Mouse (Mus musculus): ENCODE data around the gene Fmo5. TPM values are rescaled to one million over a fixed set of nuclear protein-coding genes. Genes with fewer than 3 reads are reported as not detected.

Gene Fmo5
- 62.8 and 68.2 TPM in 2 replicates for polyA plus RNA-seq (2012; rRNA removed)

GRCm38 (mm10) chr3:97628391-97629001, at the start of gene Fmo5:
Gene Fmo5, plus strand, starts transcription at chr3:97628804.

GRCm38 (mm10) chr3:97609845-97610410, 18.7 kb upstream of the Fmo5 start, which contains the start of gene Chd1l:
Gene Chd1l, minus strand, starts transcription at chr3:97610203.

DNA sequence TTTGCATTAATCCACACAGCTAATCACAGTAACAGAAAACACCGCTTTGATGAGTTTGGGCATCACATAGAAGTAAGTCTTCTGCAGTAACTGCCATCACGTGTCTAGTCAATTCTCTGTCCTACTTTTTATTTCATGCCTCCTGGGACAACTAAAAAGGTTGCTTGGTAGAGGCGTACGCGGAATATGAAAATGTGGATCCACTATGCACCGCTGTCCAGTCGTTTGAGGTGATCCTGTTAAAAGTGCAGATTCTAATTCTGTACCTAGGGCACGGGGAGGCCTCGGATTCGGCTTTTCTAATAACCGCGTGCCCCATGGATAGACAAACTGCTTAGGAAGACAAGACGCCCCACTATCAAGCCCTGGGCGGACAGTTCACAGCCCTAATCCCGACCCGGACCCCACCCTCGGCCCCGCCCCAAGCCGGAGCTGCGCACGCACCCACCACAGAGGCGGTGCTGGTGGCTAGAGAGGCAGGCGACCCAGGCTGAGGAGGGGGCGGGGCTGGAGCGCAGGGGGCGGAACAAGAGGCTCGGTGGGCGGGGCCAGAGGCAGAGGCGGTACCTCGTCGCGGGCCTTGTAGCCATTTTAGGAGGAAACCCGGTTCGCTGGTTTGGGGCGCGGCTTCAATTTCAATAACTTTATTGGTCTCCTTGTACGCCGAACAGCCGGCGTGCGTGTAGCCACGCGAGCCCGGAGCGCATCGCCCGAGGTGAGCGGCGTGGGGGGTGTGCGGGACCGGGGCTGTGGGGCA, 29.2 kb downstream of the Fmo5 start, which contains the start of gene Prkab2:
Gene Prkab2 (plus strand): TSS at position 539 of the 757 bp plus-strand sequence.

DNA sequence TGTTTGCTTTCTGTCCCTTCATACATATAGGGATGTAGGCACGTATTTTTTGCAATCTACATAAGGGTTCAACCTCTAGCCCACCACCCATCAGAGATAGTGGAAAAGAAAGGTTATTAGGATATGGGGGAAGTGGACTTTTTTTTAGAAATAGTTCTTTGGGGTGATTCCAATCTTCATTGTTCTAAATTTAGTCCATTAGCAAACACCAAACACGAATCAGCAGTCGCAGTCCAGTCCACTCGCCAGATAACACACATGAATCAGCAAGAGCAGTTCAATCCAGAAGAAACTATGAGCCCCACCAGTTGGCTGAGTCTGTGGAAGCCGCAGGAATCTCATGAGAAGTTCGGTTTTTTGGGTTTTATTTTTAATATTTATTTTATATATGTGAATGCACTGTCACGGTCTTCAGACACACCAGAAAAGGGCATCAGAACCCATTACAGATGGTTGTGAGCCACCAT, 46.1 kb downstream of the Fmo5 start, which contains the start of gene Gm17651:
Gene Gm17651 (minus strand): TSS at position 51 of the 467 bp plus-strand sequence.

Other genes with a start within 250 kb of the Fmo5 start
- not detected in 2 replicates for gene Olfr1402, start 206.8 kb upstream of the Fmo5 start, polyA plus RNA-seq (2012; rRNA removed)
- 4.0 and 4.1 TPM in 2 replicates for gene Chd1l, start 18.6 kb upstream of the Fmo5 start, polyA plus RNA-seq (2012; rRNA removed)
- gene Prkab2, start 29.4 kb downstream of the Fmo5 start, polyA plus RNA-seq (2012; rRNA removed) = 2.3 and 2.5 TPM in 2 replicates
- not detected in 2 replicates for gene Gm17651, start 45.9 kb downstream of the Fmo5 start, polyA plus RNA-seq (2012; rRNA removed)

All from liver, embryonic 18 days (tissue).